Mouse (Mus musculus): Measurements from ENCODE around the gene Kiz. TPM values are rescaled to one million over a fixed set of nuclear protein-coding genes. Genes with fewer than 3 reads are reported as not detected.

Kiz gene
- 79.5 TPM for polyA plus RNA-seq (2014; fragmentation: Illumina TruSeq; extraction: RNeasy Lipid Tissue Mini Kit (QIAGEN cat#74804); ENCODE audit: low read depth, low replicate concordance)

GRCm38 (mm10) chr2:146855599-146856039 lies at the start of gene Kiz:
Gene Kiz, plus strand, starts transcription at chr2:146855864.

GRCm38 (mm10) chr2:147012623-147013184 lies 157.0 kb downstream of the Kiz start, which contains the start of gene Xrn2:
Gene Xrn2, plus strand, starts transcription at chr2:147012996.

Other genes starting within 250 kb of the Kiz start
- 104 TPM for gene Xrn2, start 157.1 kb downstream of the Kiz start, polyA plus RNA-seq (2014; fragmentation: Illumina TruSeq; extraction: RNeasy Lipid Tissue Mini Kit (QIAGEN cat#74804); ENCODE audit: low read depth, low replicate concordance)
- gene Nkx2-4, start 229.6 kb downstream of the Kiz start, polyA plus RNA-seq (2014; fragmentation: Illumina TruSeq; extraction: RNeasy Lipid Tissue Mini Kit (QIAGEN cat#74804); ENCODE audit: low read depth, low replicate concordance), result not detected

Data from kidney, adult 10 weeks (tissue).